Mouse (Mus musculus) left cerebral cortex, adult 11 months (tissue): ENCODE measurements at regions not wholly inside any gene's neighbourhood (a gene's known extent, or its start where the extent isn't known, plus 50 kb on each side); places are given as distances from the start of the nearest gene placed in this dataset.

Experiments used
- DNase-seq: peaks from one replicate; pipeline ENCODE4 v3.0.0; 2022; ENCODE audit warnings: low spot score

GRCm38 (mm10) chr6:147416592-147416991 is 59.0 kb upstream of the Ccdc91 start:
- DNase-seq, result no peak

- no peak for DNase-seq
Observed at GRCm38 (mm10) chr6:147413713-147414112, 61.9 kb upstream of the Ccdc91 start.

GRCm38 (mm10) chr6:147397984-147398383 is 77.6 kb upstream of the Ccdc91 start:
- DNase-seq, result no peak

GRCm38 (mm10) chr6:147391425-147392158 is 84.0 kb upstream of the Ccdc91 start:
- no peak for DNase-seq

- no peak for DNase-seq
Observed at GRCm38 (mm10) chr6:147390499-147390898, 85.1 kb upstream of the Ccdc91 start.

GRCm38 (mm10) chr6:147388727-147389126 is 86.9 kb upstream of the Ccdc91 start:
- DNase-seq, result no peak

- no peak for DNase-seq
Observed at GRCm38 (mm10) chr6:147385606-147386005, 90.0 kb upstream of the Ccdc91 start.

- DNase-seq, result no peak
Observed at GRCm38 (mm10) chr6:147380519-147380918, 95.1 kb upstream of the Ccdc91 start.

GRCm38 (mm10) chr6:147377679-147378078 is 97.9 kb upstream of the Ccdc91 start:
- no peak for DNase-seq

- peak; percentile 8 for DNase-seq
Observed at GRCm38 (mm10) chr6:147371737-147372136, 103.9 kb upstream of the Ccdc91 start.

GRCm38 (mm10) chr6:147371336-147371735 is 104.3 kb upstream of the Ccdc91 start:
- no peak for DNase-seq

- no peak for DNase-seq
Observed at GRCm38 (mm10) chr6:147362842-147363241, 98.9 kb upstream of the Pthlh start.

GRCm38 (mm10) chr6:147357031-147357430 is 93.0 kb upstream of the Pthlh start:
- DNase-seq, result no peak

- no peak for DNase-seq
Observed at GRCm38 (mm10) chr6:147356570-147356969, 92.6 kb upstream of the Pthlh start.

- no peak for DNase-seq
Observed at GRCm38 (mm10) chr6:147349566-147350237, 85.7 kb upstream of the Pthlh start.

GRCm38 (mm10) chr6:147348621-147349020 is 84.6 kb upstream of the Pthlh start:
- no peak for DNase-seq

GRCm38 (mm10) chr6:147341042-147341441 is 77.1 kb upstream of the Pthlh start:
- no peak for DNase-seq

GRCm38 (mm10) chr6:147332976-147333375 is 69.0 kb upstream of the Pthlh start:
- DNase-seq, result no peak

- DNase-seq, result peak; percentile 43
Observed at GRCm38 (mm10) chr6:147329201-147329600, 65.2 kb upstream of the Pthlh start.

- no peak for DNase-seq
Observed at GRCm38 (mm10) chr6:147324336-147324735, 60.4 kb upstream of the Pthlh start.

- no peak for DNase-seq
Observed at GRCm38 (mm10) chr6:147318106-147318505, 54.1 kb upstream of the Pthlh start.

GRCm38 (mm10) chr6:147316702-147317468 is 52.9 kb upstream of the Pthlh start:
- no peak for DNase-seq

- DNase-seq, result no peak
Observed at GRCm38 (mm10) chr6:147316140-147316539, 52.2 kb upstream of the Pthlh start.
